ENCODE assay signal across 9 mouse cellular contexts in genomic region chr14:47514816-47515453, GRCm38 (mm10). TPM values are rescaled to one million over a fixed set of nuclear protein-coding genes. Genes with fewer than 3 reads are reported as not detected.
DNase-seq lines count a peak whose midpoint lies in the region; ATAC-seq and TF ChIP-seq lines count a peak whose summit lies in the region.
"Had no signal": no experiment of that assay in that cellular context is flagged by ENCODE, and none has a peak within 500 bp of the region (broad histone marks: within the 10 kb centered on the region; RNA-seq: fewer than 3 reads in every experiment).

No protein-coding gene starts in this region.

- peak overlapping the region; percentile 1; the same call in 1 of the 2 replicates for H3K4me3 ChIP-seq in gastrocnemius, adult 2 months
- H3K4me3 ChIP-seq in embryonic facial prominence, embryonic 15.5 days (replicated peaks) = no peak overlapping the region
- H3K4me3 ChIP-seq in intestine, postnatal 0 days (ENCODE audit: low read depth, low read length) = 0 out of 2 replicates have a peak overlapping the region, but pooled peaks have one; percentile 8
- H3K4me3 ChIP-seq in lung, embryonic 16.5 days (ENCODE audit: low read length) = no peak overlapping the region

- H3K4me2 ChIP-seq in embryonic facial prominence, embryonic 15.5 days (replicated peaks) = no peak overlapping the region
- H3K4me2 ChIP-seq in intestine, postnatal 0 days (replicated peaks; ENCODE audit: low read depth) = peak overlapping the region; percentile 52
- H3K4me2 ChIP-seq in lung, embryonic 16.5 days (ENCODE audit: low read depth, low read length) = 0 out of 2 replicates have a peak overlapping the region, but pooled peaks have one; percentile 21

- H3K27ac ChIP-seq in gastrocnemius, adult 2 months = peak overlapping the region; percentile 70
- 0 out of 2 replicates have a peak overlapping the region, but pooled peaks have one; percentile 11 for H3K27ac ChIP-seq in embryonic facial prominence, embryonic 15.5 days (replicated peaks)
- peak overlapping the region; percentile 82 for H3K27ac ChIP-seq in intestine, postnatal 0 days (ENCODE audit: low read depth, low read length)
- H3K27ac ChIP-seq in lung, embryonic 16.5 days (ENCODE audit: low read length) = peak overlapping the region; percentile 55

- no peaks in the 10 kb centered on the region for H3K36me3 ChIP-seq in embryonic facial prominence, embryonic 15.5 days
- H3K36me3 ChIP-seq in intestine, postnatal 0 days (ENCODE audit: control insufficient read depth, insufficient read depth) = 0 out of 2 replicates have a peak, but pooled peaks cover 2% of the 10 kb centered on the region
- no peaks in the 10 kb centered on the region for H3K36me3 ChIP-seq in lung, embryonic 16.5 days (ENCODE audit: control insufficient read depth, insufficient read depth, low read length)

- no peaks in the 10 kb centered on the region for H3K9me3 ChIP-seq in embryonic facial prominence, embryonic 15.5 days (replicated peaks)
- no peaks in the 10 kb centered on the region for H3K9me3 ChIP-seq in intestine, postnatal 0 days (ENCODE audit: control insufficient read depth)
- H3K9me3 ChIP-seq in lung, embryonic 16.5 days (ENCODE audit: control insufficient read depth, low read length) = no peaks in the 10 kb centered on the region

- H3K9ac ChIP-seq in embryonic facial prominence, embryonic 15.5 days = no peak overlapping the region
- 0 out of 2 replicates have a peak overlapping the region, but pooled peaks have one; percentile 31 for H3K9ac ChIP-seq in intestine, postnatal 0 days (ENCODE audit: low read depth, low read length)
- 0 out of 2 replicates have a peak overlapping the region, but pooled peaks have one; percentile 38 for H3K9ac ChIP-seq in lung, embryonic 16.5 days (ENCODE audit: low read length)

- H3K4me1 ChIP-seq in embryonic facial prominence, embryonic 15.5 days = no peaks in the 10 kb centered on the region
- 0 out of 2 replicates have a peak, but pooled peaks cover 2% of the 10 kb centered on the region for H3K4me1 ChIP-seq in intestine, postnatal 0 days (replicated peaks; ENCODE audit: control insufficient read depth, insufficient read depth, low read length)
- peaks cover 10% of the 10 kb centered on the region for H3K4me1 ChIP-seq in lung, embryonic 16.5 days (replicated peaks; ENCODE audit: control insufficient read depth, insufficient read depth, low read length)

- intact Hi-C loops in gastrocnemius, adult 2 months (cut with DNase I) = no loop called here

- no peak for TF ChIP-seq CTCF in gastrocnemius, adult 2 months (IDR thresholded peaks at IDR 0.05)
- TF ChIP-seq CTCF in intestine, postnatal 0 days (IDR thresholded peaks at IDR 0.05; ENCODE audit: low read depth) = no peak

- WGBS in embryonic facial prominence, embryonic 15.5 days = 53% methylated on average over 7 of the region's 7 CpGs
- 22% methylated on average over 7 of the region's 7 CpGs for WGBS in intestine, postnatal 0 days
- 29% methylated on average over 7 of the region's 7 CpGs for WGBS in lung, embryonic 16.5 days

- no peak for ATAC-seq in embryonic facial prominence, embryonic 15.5 days (ENCODE audit: insufficient number of reproducible peaks, low FRiP score, low TSS enrichment, low read depth)
- peak; percentile 95 for ATAC-seq in intestine, postnatal 0 days
- ATAC-seq in lung, embryonic 16.5 days (ENCODE audit: low read depth) = peak; percentile 86
- no peak for ATAC-seq in cerebellum, adult (ENCODE audit: insufficient number of reproducible peaks, low FRiP score, low TSS enrichment)

- DNase-seq in gastrocnemius, adult 2 months = peak; percentile 31
- no peak for DNase-seq in gastrocnemius, postnatal 4 days (ENCODE audit: low spot score in 2 of 2)
- DNase-seq in retina, postnatal 1 day = no peak
- DNase-seq in layer of hippocampus, adult 8-10 months (ENCODE audit: low spot score in 2 of 2) = no peak

- H3K27me3 ChIP-seq in embryonic facial prominence, embryonic 15.5 days = no peaks in the 10 kb centered on the region
- H3K27me3 ChIP-seq in intestine, postnatal 0 days (replicated peaks; ENCODE audit: control insufficient read depth, insufficient read depth, low read length) = no peaks in the 10 kb centered on the region
- H3K27me3 ChIP-seq in lung, embryonic 16.5 days (ENCODE audit: control insufficient read depth, insufficient read depth, low read depth, low read length) = no peaks in the 10 kb centered on the region
- H3K27me3 ChIP-seq: CH12.LX had no signal

RNA-seq across cellular contexts. Expression of gene Atg14, which starts 55.5 kb away (rescaled TPM):
- 1 to 10 TPM; 5.9 to 7.8 TPM for total RNA-seq in gastrocnemius, adult 2 months (2021)
- 10 to 100 TPM in 1 of 2 experiments, 1 to 10 TPM in 1; 8.9 to 11.0 TPM for total RNA-seq in gastrocnemius, postnatal 4 days (2021)
- polyA plus RNA-seq in embryonic facial prominence, embryonic 15.5 days (2015; fragmentation: Nextera tagmentation; extraction: Ambion mirVana) = 17.0 and 17.2 TPM in 2 replicates
- 6.4 and 7.8 TPM in 2 replicates for polyA plus RNA-seq in intestine, postnatal 0 days (2015; fragmentation: Nextera tagmentation; extraction: Ambion mirVana)
- polyA plus RNA-seq in lung, embryonic 16.5 days (2015; fragmentation: Nextera tagmentation; extraction: Ambion mirVana) = 14.9 and 15.4 TPM in 2 replicates
- 10 to 100 TPM; 18.2 to 21.9 (median 20.7) TPM for total RNA-seq in layer of hippocampus, adult 8-10 months (2022)

Comparison
In these comparisons a context has a peak if more than half of its experiments do, and no peak if none do; other contexts are left out.
1. H3K27ac ChIP-seq: peak in every context shown above with its lines; median percentile 82 in intestine, postnatal 0 days; 70 in gastrocnemius, adult 2 months; 55 in lung, embryonic 16.5 days; 11 in embryonic facial prominence, embryonic 15.5 days.
2. H3K4me3 ChIP-seq: peak in gastrocnemius, adult 2 months (single experiment) and intestine, postnatal 0 days (single experiment); none in embryonic facial prominence, embryonic 15.5 days (single experiment) and lung, embryonic 16.5 days (single experiment).
3. ATAC-seq: peak in intestine, postnatal 0 days (single experiment) and lung, embryonic 16.5 days (single experiment); none in embryonic facial prominence, embryonic 15.5 days (single experiment) and cerebellum, adult (single experiment).